Mouse (Mus musculus) liver, embryonic 13.5 days (tissue): ENCODE measurements around the gene Arhgap8. TPM values are rescaled to one million over a fixed set of nuclear protein-coding genes. Genes with fewer than 3 reads are reported as not detected.
"Not testable (repeated sequence)": the region's sequence is repeated elsewhere in the genome, so short reads cannot be mapped to it uniquely, and the experiment has no call there.

Experiments used
- ATAC-seq: fragments of 200-750 bp; cut with Nextera tagmentation; 2 replicates; pipeline ENCODE4 v1.8.0; 2017; ENCODE audit warnings: low read depth, mild to moderate bottlenecking, moderate number of reproducible peaks, moderate library complexity
- DNase-seq: peaks from one replicate; pipeline ENCODE4 v3.0.0; 2022
- H3K27ac ChIP-seq: fragments of 300-500 bp; sonication (generic); 2 replicates; pipeline ENCODE4 v1.5.1; 2015; ENCODE audit warnings: moderate library complexity, mild to moderate bottlenecking, inconsistent platforms
- H3K27me3 ChIP-seq: fragments of 300-500 bp; sonication (generic); 2 replicates; pipeline ENCODE4 v1.6.1; 2015; ENCODE audit warnings: mild to moderate bottlenecking, inconsistent platforms
- H3K36me3 ChIP-seq: fragments of 300-500 bp; sonication (generic); 2 replicates; pipeline ENCODE4 v1.6.1; 2015; ENCODE audit warnings: mild to moderate bottlenecking, inconsistent platforms
- H3K4me1 ChIP-seq: fragments of 300-500 bp; sonication (generic); replicated peaks from 2 replicates; pipeline ENCODE4 v1.6.1; 2015; ENCODE audit warnings: inconsistent platforms
- H3K4me2 ChIP-seq: fragments of 300-500 bp; sonication (generic); 2 replicates; pipeline ENCODE4 v1.6.1; 2015; ENCODE audit warnings: inconsistent platforms, mild to moderate bottlenecking, moderate library complexity
- H3K4me3 ChIP-seq: fragments of 300-500 bp; sonication (generic); replicated peaks from 2 replicates; pipeline ENCODE4 v1.5.1; 2015; ENCODE audit warnings: mild to moderate bottlenecking, inconsistent platforms
- H3K9ac ChIP-seq: fragments of 300-500 bp; sonication (generic); 2 replicates; pipeline ENCODE4 v1.6.1; 2015; ENCODE audit warnings: mild to moderate bottlenecking, inconsistent platforms
- H3K9me3 ChIP-seq: fragments of 300-500 bp; sonication (generic); replicated peaks from 2 replicates; pipeline ENCODE4 v1.6.1; 2016; ENCODE audit warnings: inconsistent platforms
- WGBS: fragments of 180-500 bp; shearing (Covaris S2); methylation state at CpG from one replicate; pipeline ENCODE4 v1.1.7; 2015; ENCODE audit not compliant: insufficient replicate concordance; 5-methylcytosine and 5-hydroxymethylcytosine counted together
- polyA plus RNA-seq: library from polyadenylated mRNA; unstranded; fragments of >200 nt; fragmentation: Nextera tagmentation; extraction: Ambion mirVana; gene quantifications from 2 replicates; pipeline ENCODE4 v1.2.1, GENCODE M21; 2015

The Arhgap8 gene
- polyA plus RNA-seq, 1 experiment from 2014 or later, result 0.54 TPM

- no peak for DNase-seq
- 0 out of 2 replicates have a peak overlapping the region, but pooled peaks have one; percentile 1 for H3K9ac ChIP-seq
- H3K9me3 ChIP-seq, result no peaks in the 10 kb centered on the region
- peak overlapping the region; percentile 36 for H3K4me2 ChIP-seq
- 25% methylated on average over 11 of the region's 11 CpGs for WGBS
- no peak overlapping the region for H3K4me3 ChIP-seq
- peak overlapping the region; percentile 39 for H3K27ac ChIP-seq
- peaks cover 16% of the 10 kb centered on the region for H3K4me1 ChIP-seq
- no peaks in the 10 kb centered on the region for H3K36me3 ChIP-seq
- peaks cover 27% of the 10 kb centered on the region for H3K27me3 ChIP-seq
- ATAC-seq, result no peak
These were observed 4.7 kb upstream of the Arhgap8 start for GRCm38 (mm10) chr15:84715132-84715531.

GRCm38 (mm10) chr15:84717570-84718270 lies 2.1 kb upstream of the Arhgap8 start:
- WGBS, result 51% methylated on average over 6 of the region's 6 CpGs
- H3K4me2 ChIP-seq, DNase-seq, H3K36me3 ChIP-seq, H3K9me3 ChIP-seq, H3K4me3 ChIP-seq, H3K9ac ChIP-seq, H3K27ac ChIP-seq, ATAC-seq: not testable (repeated sequence)
- Histone ChIP-seq H3K27me3 (peaks cover 44% of the 10 kb centered on the region), H3K4me1 (peaks cover 21% of the 10 kb centered on the region)

GRCm38 (mm10) chr15:84718785-84719184 lies 1.1 kb upstream of the Arhgap8 start:
- Histone ChIP-seq H3K4me2 (no peak overlapping the region), H3K9ac (no peak overlapping the region), H3K27ac (no peak overlapping the region), H3K9me3 (no peaks in the 10 kb centered on the region), H3K27me3 (peaks cover 44% of the 10 kb centered on the region), H3K4me3 (no peak overlapping the region), H3K4me1 (peaks cover 14% of the 10 kb centered on the region), H3K36me3 (no peaks in the 10 kb centered on the region)
- WGBS, result 43% methylated on average over 3 of the region's 3 CpGs
- ATAC-seq (no peak), DNase-seq (no peak)

- 5% methylated on average over 33 of the region's 33 CpGs for WGBS
- ATAC-seq (no peak; the same call in 1 of the 2 replicates), DNase-seq (no peak)
- Histone ChIP-seq H3K4me2 (peak overlapping the region; percentile 64), H3K9me3 (no peaks in the 10 kb centered on the region), H3K4me3 (peak overlapping the region; percentile 42), H3K27ac (no peak overlapping the region), H3K4me1 (peaks cover 11% of the 10 kb centered on the region), H3K9ac (no peak overlapping the region), H3K27me3 (peaks cover 36% of the 10 kb centered on the region), H3K36me3 (no peaks in the 10 kb centered on the region)
These were observed 696 bp downstream of the Arhgap8 start for GRCm38 (mm10) chr15:84720291-84721204.

GRCm38 (mm10) chr15:84723656-84724055 lies 3.8 kb downstream of the Arhgap8 start:
- peaks cover 32% of the 10 kb centered on the region for H3K27me3 ChIP-seq
- H3K9me3 ChIP-seq, H3K4me2 ChIP-seq, H3K36me3 ChIP-seq, DNase-seq, ATAC-seq, H3K9ac ChIP-seq, H3K27ac ChIP-seq, H3K4me3 ChIP-seq: not testable (repeated sequence)
- peaks cover 11% of the 10 kb centered on the region for H3K4me1 ChIP-seq
- 75% methylated on average over 1 of the region's 1 CpGs for WGBS

- Histone ChIP-seq H3K27ac (no peak overlapping the region), H3K4me2 (no peak overlapping the region), H3K27me3 (peaks cover 26% of the 10 kb centered on the region), H3K9ac (no peak overlapping the region), H3K36me3 (no peaks in the 10 kb centered on the region), H3K9me3 (no peaks in the 10 kb centered on the region), H3K4me1 (peaks cover 11% of the 10 kb centered on the region), H3K4me3 (no peak overlapping the region)
- ATAC-seq, result no peak
- no peak for DNase-seq
- WGBS, result 54% methylated on average over 4 of the region's 4 CpGs
These were observed 4.3 kb downstream of the Arhgap8 start for GRCm38 (mm10) chr15:84724199-84724598.

- H3K36me3 ChIP-seq, result no peaks in the 10 kb centered on the region
- WGBS, result 60% methylated on average over 6 of the region's 6 CpGs
- H3K4me3 ChIP-seq, result no peak overlapping the region
- ATAC-seq (no peak), DNase-seq (no peak)
- H3K4me2 ChIP-seq, result no peak overlapping the region
- H3K27ac ChIP-seq, result no peak overlapping the region
- no peak overlapping the region for H3K9ac ChIP-seq
- no peaks in the 10 kb centered on the region for H3K4me1 ChIP-seq
- no peaks in the 10 kb centered on the region for H3K9me3 ChIP-seq
- H3K27me3 ChIP-seq, result no peaks in the 10 kb centered on the region
These were observed 9.8 kb downstream of the Arhgap8 start for GRCm38 (mm10) chr15:84729685-84730084.

GRCm38 (mm10) chr15:84730893-84731292 lies 11.0 kb downstream of the Arhgap8 start:
- no peak overlapping the region for H3K4me2 ChIP-seq
- no peaks in the 10 kb centered on the region for H3K36me3 ChIP-seq
- DNase-seq (no peak), ATAC-seq (no peak)
- no peak overlapping the region for H3K4me3 ChIP-seq
- H3K9ac ChIP-seq, result no peak overlapping the region
- no peaks in the 10 kb centered on the region for H3K27me3 ChIP-seq
- H3K9me3 ChIP-seq, result no peaks in the 10 kb centered on the region
- H3K27ac ChIP-seq, result no peak overlapping the region
- H3K4me1 ChIP-seq, result no peaks in the 10 kb centered on the region
- 41% methylated on average over 1 of the region's 1 CpGs for WGBS

- H3K4me2 ChIP-seq, result no peak overlapping the region
- no peak overlapping the region for H3K27ac ChIP-seq
- no peak overlapping the region for H3K9ac ChIP-seq
- DNase-seq (no peak), ATAC-seq (no peak)
- H3K4me3 ChIP-seq, result no peak overlapping the region
- H3K36me3 ChIP-seq, result no peaks in the 10 kb centered on the region
- H3K4me1 ChIP-seq, result no peaks in the 10 kb centered on the region
- 42% methylated on average over 18 of the region's 18 CpGs for WGBS
- no peaks in the 10 kb centered on the region for H3K9me3 ChIP-seq
- H3K27me3 ChIP-seq, result no peaks in the 10 kb centered on the region
These were observed 12.0 kb downstream of the Arhgap8 start for GRCm38 (mm10) chr15:84731676-84732424.

GRCm38 (mm10) chr15:84732425-84732749 lies 12.5 kb downstream of the Arhgap8 start:
- DNase-seq (no peak), ATAC-seq (no peak)
- Histone ChIP-seq H3K4me2 (no peak overlapping the region), H3K36me3 (no peaks in the 10 kb centered on the region), H3K27me3 (no peaks in the 10 kb centered on the region), H3K4me1 (no peaks in the 10 kb centered on the region), H3K9ac (no peak overlapping the region), H3K4me3 (no peak overlapping the region), H3K9me3 (no peaks in the 10 kb centered on the region), H3K27ac (no peak overlapping the region)
- WGBS, result 53% methylated on average over 4 of the region's 4 CpGs

GRCm38 (mm10) chr15:84736346-84736993 lies 16.6 kb downstream of the Arhgap8 start:
- DNase-seq (no peak), ATAC-seq (no peak)
- no peaks in the 10 kb centered on the region for H3K9me3 ChIP-seq
- 65% methylated on average over 11 of the region's 11 CpGs for WGBS
- no peaks in the 10 kb centered on the region for H3K27me3 ChIP-seq
- H3K4me3 ChIP-seq, result no peak overlapping the region
- no peak overlapping the region for H3K27ac ChIP-seq
- 0 out of 2 replicates have a peak, but pooled peaks cover 4% of the 10 kb centered on the region for H3K4me1 ChIP-seq
- H3K9ac ChIP-seq, result no peak overlapping the region
- no peak overlapping the region for H3K4me2 ChIP-seq
- H3K36me3 ChIP-seq, result no peaks in the 10 kb centered on the region
